Mouse (Mus musculus) stomach, postnatal 0 days (tissue): ENCODE measurements at regions not wholly inside any gene's neighbourhood (a gene's known extent, or its start where the extent isn't known, plus 50 kb on each side); places are given as distances from the start of the nearest gene placed in this dataset.

Experiments
- ATAC-seq: fragments of 200-750 bp; cut with Nextera tagmentation; 2 replicates; pipeline ENCODE4 v1.8.0; 2017; ENCODE audit not compliant: low FRiP score, low TSS enrichment
- DNase-seq: peaks from one replicate; pipeline ENCODE4 v3.0.0-alpha.2; 2016; ENCODE audit warnings: low spot score
- H3K27ac ChIP-seq: fragments of 300-500 bp; sonication (generic); replicated peaks from 2 replicates; pipeline ENCODE4 v1.5.1; 2014; ENCODE audit warnings: mild to moderate bottlenecking, control low read depth
- H3K27me3 ChIP-seq: fragments of 300-500 bp; sonication (generic); 2 replicates; pipeline ENCODE4 v1.6.1; 2014; ENCODE audit warnings: low read length; ENCODE audit not compliant: control insufficient read depth, insufficient read depth
- H3K36me3 ChIP-seq: fragments of 300-500 bp; sonication (generic); 2 replicates; pipeline ENCODE4 v1.6.1; 2014; ENCODE audit warnings: low read length, mixed read lengths; ENCODE audit not compliant: control insufficient read depth, insufficient read depth
- H3K4me1 ChIP-seq: fragments of 300-500 bp; sonication (generic); replicated peaks from 2 replicates; pipeline ENCODE4 v1.6.1; 2014; ENCODE audit warnings: antibody characterized with exemption; ENCODE audit not compliant: control insufficient read depth, insufficient read depth
- H3K4me2 ChIP-seq: fragments of 300-500 bp; sonication (generic); replicated peaks from 2 replicates; pipeline ENCODE4 v1.6.1; 2014; ENCODE audit warnings: low read depth, mild to moderate bottlenecking, control low read depth, moderate library complexity
- H3K4me3 ChIP-seq: fragments of 300-500 bp; sonication (generic); 2 replicates; pipeline ENCODE4 v1.5.1; 2014; ENCODE audit warnings: low read depth, low read length, control low read depth
- H3K9ac ChIP-seq: fragments of 300-500 bp; sonication (generic); 2 replicates; pipeline ENCODE4 v1.6.1; 2014; ENCODE audit warnings: mild to moderate bottlenecking, low read length, control low read depth, mixed read lengths
- H3K9me3 ChIP-seq: fragments of 300-500 bp; sonication (generic); 2 replicates; pipeline ENCODE4 v1.6.1; 2016; ENCODE audit warnings: low read length; ENCODE audit not compliant: control insufficient read depth
- CTCF ChIP-seq: IDR thresholded peaks from 2 replicates; pipeline ENCODE4 v1.5.1; 2016; ENCODE audit warnings: antibody characterized with exemption, low read depth, mild to moderate bottlenecking, moderate library complexity
- EP300 ChIP-seq: optimal IDR thresholded peaks from 2 replicates; pipeline ENCODE3; 2016; ENCODE audit warnings: antibody characterized with exemption
- WGBS: fragments of 180-500 bp; shearing (Covaris S2); extraction: QIAGEN DNeasy Blood & Tissue Kit; methylation state at CpG from one replicate; pipeline ENCODE4 v1.1.7; 2014; 5-methylcytosine and 5-hydroxymethylcytosine counted together

DNA sequence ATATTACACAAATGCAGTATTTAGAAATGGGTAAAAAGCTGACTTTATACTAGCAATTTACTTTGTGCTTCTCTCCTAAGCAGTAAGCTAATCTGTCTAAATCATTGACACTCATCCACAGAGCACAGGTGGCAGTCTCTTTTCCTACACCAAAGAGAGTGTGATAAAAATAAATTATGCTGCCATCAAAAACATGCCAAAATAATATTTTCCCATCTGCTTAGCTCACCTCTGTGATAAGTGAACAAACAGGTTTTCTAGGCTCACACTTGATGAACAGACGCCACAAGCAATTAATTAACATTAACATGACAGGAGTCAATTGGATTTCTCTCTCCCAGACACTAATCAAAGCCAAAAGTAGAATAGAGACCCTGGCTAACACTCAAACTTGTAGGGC is 451.2 kb downstream of the Bmp2 start:
- H3K9ac ChIP-seq = no peak overlapping the region
- no peak for TF ChIP-seq EP300
- no peak for TF ChIP-seq CTCF
- ATAC-seq (no peak), DNase-seq (no peak)
- no peak overlapping the region for H3K4me3 ChIP-seq
- no peak overlapping the region for H3K27ac ChIP-seq
- H3K36me3 ChIP-seq = no peaks in the 10 kb centered on the region
- H3K27me3 ChIP-seq = no peaks in the 10 kb centered on the region
- 32% methylated on average over 1 of the region's 1 CpGs for WGBS
- H3K4me1 ChIP-seq = no peaks in the 10 kb centered on the region
- H3K9me3 ChIP-seq = no peaks in the 10 kb centered on the region
- no peak overlapping the region for H3K4me2 ChIP-seq

DNA sequence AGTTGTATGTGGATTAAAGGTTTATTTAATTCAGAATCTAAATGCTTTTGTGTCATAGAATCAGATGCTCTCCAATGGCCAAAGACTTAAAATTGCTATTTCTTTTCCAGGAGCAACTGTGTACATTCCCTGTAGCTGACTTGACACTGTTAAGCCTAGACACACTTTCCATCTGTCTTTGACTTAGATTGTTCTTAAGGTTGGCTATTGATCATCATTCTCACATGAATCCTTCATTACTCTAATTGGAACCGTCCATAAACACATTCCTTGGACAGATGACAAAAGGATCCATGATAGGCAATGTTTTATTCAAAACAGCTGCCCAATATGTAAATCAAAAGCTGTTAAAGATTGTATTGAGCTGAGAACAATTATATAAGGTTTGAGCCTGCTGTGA is 442.8 kb downstream of the Bmp2 start:
- no peaks in the 10 kb centered on the region for H3K4me1 ChIP-seq
- H3K27me3 ChIP-seq = no peaks in the 10 kb centered on the region
- no peak for ATAC-seq
- H3K27ac ChIP-seq = no peak overlapping the region
- no peak overlapping the region for H3K4me2 ChIP-seq
- H3K9me3 ChIP-seq = no peaks in the 10 kb centered on the region
- H3K4me3 ChIP-seq = no peak overlapping the region
- no peak overlapping the region for H3K9ac ChIP-seq
- 54% methylated on average over 1 of the region's 1 CpGs for WGBS
- TF ChIP-seq CTCF (no peak), EP300 (no peak)
- DNase-seq = no peak
- H3K36me3 ChIP-seq = no peaks in the 10 kb centered on the region

DNA sequence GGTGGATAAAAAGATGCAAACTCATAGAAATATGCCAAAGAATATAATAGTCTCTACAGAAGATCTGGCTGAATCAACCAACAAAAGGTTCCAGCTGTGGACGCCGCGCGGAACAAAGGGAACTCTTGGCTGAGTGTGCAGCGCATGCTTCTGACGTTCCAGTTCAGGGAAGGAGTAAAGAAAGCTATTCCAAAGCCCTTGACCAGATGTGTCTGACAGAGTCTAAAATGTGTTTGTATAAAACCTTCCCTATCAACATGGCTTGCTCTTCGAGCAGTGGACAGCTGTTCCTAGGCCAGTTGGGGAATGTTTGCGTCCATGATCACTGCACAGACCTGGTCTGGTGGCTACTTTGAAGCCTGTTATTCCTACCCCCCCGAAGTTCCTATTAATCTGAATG is 442.4 kb downstream of the Bmp2 start:
- H3K4me1 ChIP-seq = no peaks in the 10 kb centered on the region
- no peaks in the 10 kb centered on the region for H3K27me3 ChIP-seq
- H3K4me3 ChIP-seq = no peak overlapping the region
- H3K9me3 ChIP-seq = no peaks in the 10 kb centered on the region
- WGBS = 67% methylated on average over 9 of the region's 9 CpGs
- ATAC-seq (no peak), DNase-seq (no peak)
- TF ChIP-seq CTCF (no peak), EP300 (no peak)
- H3K4me2 ChIP-seq = no peak overlapping the region
- no peaks in the 10 kb centered on the region for H3K36me3 ChIP-seq
- no peak overlapping the region for H3K27ac ChIP-seq
- no peak overlapping the region for H3K9ac ChIP-seq

DNA sequence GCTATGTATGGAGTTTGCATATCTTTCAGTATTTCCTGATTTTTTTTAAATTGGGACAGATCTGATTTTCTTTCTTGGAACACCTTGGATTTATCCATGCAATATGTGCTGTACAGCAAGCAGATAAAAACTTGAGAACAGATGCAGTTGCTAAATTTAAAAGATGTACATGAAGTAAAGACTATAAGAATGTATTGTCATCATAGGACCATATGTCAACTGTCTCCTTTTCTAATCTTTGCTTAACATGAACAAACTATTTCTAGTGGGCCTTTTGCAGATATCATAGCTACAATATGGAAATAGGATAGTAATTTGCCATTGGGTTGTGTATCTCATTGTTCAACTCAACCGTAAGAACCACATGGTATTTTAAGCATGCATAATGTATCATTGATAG is 435.7 kb downstream of the Bmp2 start:
- no peak overlapping the region for H3K27ac ChIP-seq
- ATAC-seq (no peak), DNase-seq (no peak)
- no peaks in the 10 kb centered on the region for H3K9me3 ChIP-seq
- no peaks in the 10 kb centered on the region for H3K4me1 ChIP-seq
- no peaks in the 10 kb centered on the region for H3K36me3 ChIP-seq
- H3K4me3 ChIP-seq = no peak overlapping the region
- TF ChIP-seq EP300 (no peak), CTCF (no peak)
- 94% methylated on average over 1 of the region's 1 CpGs for WGBS
- no peak overlapping the region for H3K4me2 ChIP-seq
- H3K27me3 ChIP-seq = no peaks in the 10 kb centered on the region
- no peak overlapping the region for H3K9ac ChIP-seq
